Mouse (Mus musculus) right cerebral cortex, postnatal 36 days (tissue): ENCODE results near the gene Nab2.

Experiments
- DNase-seq, 2 experiments: peaks; one replicate each; pipeline ENCODE4 v3.0.0; 2022; ENCODE audit warnings: low spot score in 2 of 2, mixed read lengths in 1 of 2

The Nab2 gene

GRCm38 (mm10) chr10:127643553-127644238 is 24.7 kb downstream of the Nab2 start:
- no peak for DNase-seq

GRCm38 (mm10) chr10:127642772-127643552 is 25.4 kb downstream of the Nab2 start, which contains the start of gene Stat6:
TSS of gene Stat6 (plus strand) at chr10:127642986.
- DNase-seq = no peak

- peak; percentile 72 to 75 for DNase-seq
Observed at GRCm38 (mm10) chr10:127641861-127642771, 26.3 kb downstream of the Nab2 start.

DNA sequence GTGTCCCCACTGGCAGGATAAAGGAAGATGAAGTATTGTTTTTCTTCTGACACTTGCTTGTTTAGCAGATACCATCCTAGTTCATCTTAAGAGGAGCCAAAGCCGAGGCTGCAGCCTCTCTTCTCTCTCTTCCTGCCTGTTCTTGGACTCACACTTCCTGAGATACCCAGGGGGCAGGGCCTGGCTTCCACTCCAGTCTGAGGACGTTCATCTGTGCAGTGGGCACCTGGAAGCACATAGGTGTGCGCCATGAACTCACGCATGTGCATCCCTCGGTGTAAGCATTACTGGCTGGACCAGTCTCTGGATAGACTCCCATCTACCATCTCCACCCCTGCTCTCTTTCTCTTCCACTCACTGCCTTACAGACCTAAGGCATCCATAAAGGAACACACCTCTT is 27.9 kb downstream of the Nab2 start:
- no peak for DNase-seq

DNA sequence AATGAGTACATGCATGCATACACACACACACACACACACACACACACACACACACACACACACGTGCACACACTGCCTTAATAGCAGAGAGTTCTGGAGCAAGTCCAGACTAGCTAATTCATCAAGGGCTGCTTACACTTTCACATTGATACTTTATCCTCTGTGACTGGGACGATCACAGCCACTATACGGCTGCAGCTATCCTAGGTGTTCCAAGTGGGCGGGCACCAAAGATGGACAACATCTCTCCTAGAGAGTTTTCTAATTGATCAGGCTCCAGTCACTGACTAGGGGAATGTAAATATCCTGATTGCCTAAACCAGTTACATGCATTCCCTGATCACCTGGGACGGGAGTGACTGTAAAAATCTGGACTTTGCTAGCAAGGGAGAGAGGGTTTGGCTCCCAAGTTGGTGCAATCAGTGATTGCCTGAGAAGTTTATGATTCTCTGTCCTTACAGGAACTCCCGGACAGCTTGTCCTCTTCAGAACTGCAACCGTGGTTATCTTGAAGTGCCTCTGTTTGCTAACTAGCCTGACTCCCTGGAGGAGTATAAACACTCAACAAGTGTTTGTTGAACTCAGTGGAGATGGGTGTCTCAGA is 35.6 kb downstream of the Nab2 start:
- DNase-seq = no peak

GRCm38 (mm10) chr10:127631261-127632214 is 36.8 kb downstream of the Nab2 start:
- no peak for DNase-seq

GRCm38 (mm10) chr10:127626433-127626832 is 41.9 kb downstream of the Nab2 start:
- DNase-seq = no peak

GRCm38 (mm10) chr10:127623439-127624216 is 44.7 kb downstream of the Nab2 start:
- no peak for DNase-seq

- no peak for DNase-seq
Observed at GRCm38 (mm10) chr10:127622661-127623060, 45.7 kb downstream of the Nab2 start.

GRCm38 (mm10) chr10:127622057-127622392 is 46.3 kb downstream of the Nab2 start:
- DNase-seq = no peak

DNA sequence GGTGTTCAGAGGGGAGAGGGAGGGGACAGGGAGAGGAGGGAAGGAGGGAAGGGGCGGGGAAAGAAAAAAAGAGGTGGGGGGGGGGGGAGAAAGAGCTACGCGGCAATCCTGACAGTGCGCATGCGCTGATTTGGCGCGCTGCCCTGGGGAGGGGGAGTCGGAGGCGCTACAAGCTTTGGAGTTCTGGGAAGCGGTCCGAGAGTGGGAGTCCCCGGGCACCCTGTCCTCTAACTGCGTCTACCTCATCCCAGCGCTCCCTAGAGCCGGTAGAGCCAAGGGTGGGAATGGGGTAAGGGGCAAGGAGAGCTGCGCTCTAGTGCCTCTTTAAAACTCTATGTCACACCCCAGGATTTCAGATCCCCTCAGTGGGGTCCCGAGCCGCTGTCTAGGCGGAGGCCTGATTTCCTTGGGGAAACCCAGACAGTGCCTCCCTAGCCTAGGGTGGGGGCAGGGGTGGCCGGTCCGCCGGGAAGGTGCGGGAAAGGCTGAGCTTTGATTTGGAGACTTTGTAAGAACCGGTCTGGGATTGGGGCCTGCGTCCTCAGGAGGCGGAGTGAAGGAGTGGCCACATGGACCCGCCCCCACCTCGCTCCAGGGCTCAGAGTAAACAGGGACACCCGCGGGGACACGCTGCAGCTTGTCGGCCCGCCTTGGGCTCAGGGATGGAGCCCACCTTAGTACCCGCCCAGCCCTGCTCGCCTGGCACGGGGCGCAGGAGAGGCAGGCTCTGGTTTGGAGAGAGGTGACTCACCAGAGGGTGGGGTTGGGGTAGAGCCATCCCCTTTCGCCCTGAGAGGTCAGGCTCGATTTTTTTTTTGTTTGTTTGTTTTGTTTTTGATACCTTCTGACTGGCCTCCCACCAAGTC is 46.9 kb downstream of the Nab2 start:
- DNase-seq = peak; percentile 86 to 87

DNA sequence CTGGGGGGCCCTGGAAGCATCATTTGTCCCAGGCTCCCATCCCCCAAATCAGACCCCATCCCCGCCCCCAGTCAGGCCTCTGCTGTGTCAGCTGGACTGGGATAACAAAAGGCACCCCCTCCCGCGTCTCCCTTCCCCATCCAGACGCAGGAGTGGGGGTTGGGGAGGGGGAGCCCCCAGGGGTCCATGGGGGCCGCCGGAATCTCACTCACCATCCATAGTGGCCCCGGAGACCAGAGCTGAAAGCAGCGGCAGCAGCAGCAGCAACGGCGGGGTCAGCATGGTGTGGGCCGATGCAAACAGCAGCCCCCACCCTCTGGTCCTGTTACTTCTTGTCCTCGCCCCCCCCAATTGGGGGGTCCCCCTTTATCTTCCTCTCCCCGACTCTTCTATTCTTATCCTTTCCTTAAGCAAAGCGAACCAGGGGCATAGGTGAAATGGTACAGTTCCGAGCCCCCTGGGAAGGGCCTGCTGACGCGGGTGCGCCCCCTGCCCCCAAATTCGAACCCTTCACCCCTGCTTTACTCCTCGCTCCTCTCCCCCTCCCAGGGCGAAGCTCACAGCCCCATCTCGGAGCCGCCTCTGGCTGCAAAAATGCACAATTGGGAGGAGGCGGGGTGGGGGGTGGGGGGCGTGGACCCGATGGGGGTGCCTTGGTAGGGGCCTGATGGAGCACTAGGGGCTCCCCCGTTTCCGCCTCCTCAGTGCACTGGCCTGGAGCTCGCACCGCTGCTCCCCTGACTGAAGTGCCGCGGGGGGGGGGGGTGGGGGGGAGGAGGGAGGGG is 47.8 kb downstream of the Nab2 start, which contains the start of gene Lrp1:
Gene Lrp1, minus strand, starts transcription at position 743 of the 785 bp plus-strand sequence.
- DNase-seq = no peak

DNA sequence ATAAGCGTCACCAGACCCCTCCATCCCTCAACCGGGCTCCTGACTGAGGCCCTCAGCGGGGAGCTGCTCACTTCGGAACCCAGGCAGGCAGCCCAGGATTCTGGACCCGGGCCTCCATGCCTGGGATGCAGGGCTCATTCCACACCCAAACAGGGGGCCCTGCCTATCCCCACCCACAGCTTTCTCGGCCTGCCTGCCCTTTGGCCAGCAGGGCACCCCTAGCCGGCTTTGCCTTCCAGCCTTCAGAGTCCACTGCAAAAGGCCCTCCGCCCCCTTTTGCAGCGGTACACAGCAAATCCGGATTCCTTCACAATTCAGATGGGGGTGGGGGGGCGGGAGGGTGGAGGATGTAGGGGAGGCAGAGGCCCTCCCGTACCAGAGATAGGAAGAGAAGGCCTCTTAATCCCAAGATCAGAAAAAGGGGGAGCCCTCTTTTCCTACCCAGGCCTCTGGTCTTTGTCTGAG is 48.4 kb downstream of the Nab2 start:
- DNase-seq = no peak

DNA sequence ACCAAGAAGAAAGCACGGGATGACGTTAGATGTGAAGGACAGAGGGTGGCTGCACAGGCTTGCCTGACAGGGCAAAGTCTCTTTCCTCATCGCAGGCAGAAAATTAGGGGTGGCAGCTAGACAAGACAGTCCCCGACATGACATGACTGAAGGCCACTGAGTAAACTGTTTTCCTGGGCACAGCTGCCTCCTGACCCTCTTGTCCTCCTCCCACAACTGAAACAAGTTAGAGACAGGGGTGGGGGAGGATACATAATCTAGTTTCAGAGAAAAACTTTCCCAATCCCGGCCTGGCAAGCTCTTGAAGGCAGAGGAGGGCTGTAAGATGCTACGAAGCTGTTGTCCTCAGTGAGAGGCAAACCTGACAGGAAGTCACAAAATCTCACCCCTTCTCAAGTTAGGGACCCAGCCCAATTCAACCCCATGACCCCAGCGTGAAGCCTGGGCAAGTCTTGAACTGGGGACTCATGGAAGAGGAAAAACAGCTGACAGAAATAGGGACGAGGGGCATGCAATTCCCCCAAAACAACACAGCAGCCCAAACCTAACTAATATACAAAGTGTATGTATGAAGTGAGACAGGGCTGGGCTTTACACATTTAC is 49.1 kb downstream of the Nab2 start:
- DNase-seq = no peak

DNA sequence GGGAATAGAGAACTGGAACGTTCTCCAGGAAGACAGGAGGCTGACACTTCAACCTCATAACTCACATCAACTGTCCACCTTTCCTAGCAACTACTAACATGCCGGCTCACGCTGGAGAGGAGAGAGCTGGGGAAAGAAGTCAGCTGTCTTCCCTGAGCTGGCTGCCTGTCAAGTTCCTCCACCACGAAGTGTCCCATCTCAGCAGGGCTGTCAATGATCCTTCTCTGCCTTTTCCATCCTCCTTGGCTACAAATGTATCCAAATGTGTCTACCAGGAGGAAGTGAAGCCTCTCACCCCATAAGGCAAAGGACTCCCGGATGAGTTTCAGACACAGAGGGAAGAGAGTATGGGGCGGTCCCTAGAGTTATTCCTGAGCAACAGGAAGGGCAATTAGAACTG is 50.2 kb downstream of the Nab2 start:
- no peak for DNase-seq

DNA sequence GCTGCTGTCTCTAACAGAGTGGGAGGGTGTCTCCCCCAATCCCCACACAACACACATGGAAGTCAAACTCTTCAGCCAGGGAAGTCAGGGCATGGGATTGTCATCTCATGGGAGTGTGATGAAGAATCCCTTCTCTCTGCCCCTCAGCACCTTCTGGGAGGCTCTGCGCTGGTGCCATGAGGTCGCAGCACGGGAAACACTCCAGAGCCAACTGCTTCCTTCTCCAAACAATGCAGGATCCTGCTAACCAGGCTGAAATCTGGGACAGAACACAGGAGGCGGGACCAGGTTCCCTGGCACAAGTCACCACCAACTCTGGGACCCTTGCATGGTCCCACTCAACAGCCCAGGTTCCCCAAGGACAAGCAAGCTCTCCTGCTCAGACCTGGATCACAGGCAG is 51.1 kb downstream of the Nab2 start:
- DNase-seq = no peak

- DNase-seq = no peak
Observed at GRCm38 (mm10) chr10:127616261-127616679, 52.1 kb downstream of the Nab2 start.
